Mouse (Mus musculus): Measurements from ENCODE around the gene Myo1d.

The Myo1d gene

GRCm38 (mm10) chr11:80723406-80724047 is 56.3 kb downstream of the Myo1d start:
- no peak for DNase-seq (ENCODE audit: low spot score)

GRCm38 (mm10) chr11:80719014-80719413 is 60.8 kb downstream of the Myo1d start:
- no peak for DNase-seq (ENCODE audit: low spot score)

GRCm38 (mm10) chr11:80718036-80718435 is 61.8 kb downstream of the Myo1d start:
- DNase-seq (ENCODE audit: low spot score), result no peak

- no peak for DNase-seq (ENCODE audit: low spot score)
Measured at GRCm38 (mm10) chr11:80715115-80715514, 64.7 kb downstream of the Myo1d start.

- no peak for DNase-seq (ENCODE audit: low spot score)
Measured at GRCm38 (mm10) chr11:80713705-80714104, 66.1 kb downstream of the Myo1d start.

- DNase-seq (ENCODE audit: low spot score), result no peak
Measured at GRCm38 (mm10) chr11:80712201-80712600, 67.6 kb downstream of the Myo1d start.

GRCm38 (mm10) chr11:80711336-80711735 is 68.5 kb downstream of the Myo1d start:
- no peak for DNase-seq (ENCODE audit: low spot score)

GRCm38 (mm10) chr11:80700611-80701010 is 79.2 kb downstream of the Myo1d start:
- DNase-seq (ENCODE audit: low spot score), result no peak

GRCm38 (mm10) chr11:80698721-80699120 is 81.1 kb downstream of the Myo1d start:
- no peak for DNase-seq (ENCODE audit: low spot score)

- no peak for DNase-seq (ENCODE audit: low spot score)
Measured at GRCm38 (mm10) chr11:80696350-80696749, 83.5 kb downstream of the Myo1d start.

- DNase-seq (ENCODE audit: low spot score), result no peak
Measured at GRCm38 (mm10) chr11:80684603-80685002, 95.2 kb downstream of the Myo1d start.

GRCm38 (mm10) chr11:80682745-80683144 is 97.1 kb downstream of the Myo1d start:
- DNase-seq (ENCODE audit: low spot score), result no peak

GRCm38 (mm10) chr11:80673013-80673412 is 106.8 kb downstream of the Myo1d start:
- no peak for DNase-seq (ENCODE audit: low spot score)

- no peak for DNase-seq (ENCODE audit: low spot score)
Measured at GRCm38 (mm10) chr11:80670391-80670790, 109.4 kb downstream of the Myo1d start.

- DNase-seq (ENCODE audit: low spot score), result no peak
Measured at GRCm38 (mm10) chr11:80669934-80670333, 109.9 kb downstream of the Myo1d start.

- DNase-seq (ENCODE audit: low spot score), result no peak
Measured at GRCm38 (mm10) chr11:80666211-80666610, 113.6 kb downstream of the Myo1d start.

- DNase-seq (ENCODE audit: low spot score), result no peak
Measured at GRCm38 (mm10) chr11:80664261-80664660, 115.6 kb downstream of the Myo1d start.

GRCm38 (mm10) chr11:80645111-80645510 is 134.7 kb downstream of the Myo1d start:
- no peak for DNase-seq (ENCODE audit: low spot score)

- DNase-seq (ENCODE audit: low spot score), result no peak
Measured at GRCm38 (mm10) chr11:80628992-80629865, 150.6 kb downstream of the Myo1d start.

GRCm38 (mm10) chr11:80628581-80628980 is 151.2 kb downstream of the Myo1d start:
- no peak for DNase-seq (ENCODE audit: low spot score)

GRCm38 (mm10) chr11:80623038-80623380 is 156.8 kb downstream of the Myo1d start:
- no peak for DNase-seq (ENCODE audit: low spot score)

- no peak for DNase-seq (ENCODE audit: low spot score)
Measured at GRCm38 (mm10) chr11:80622233-80623037, 157.4 kb downstream of the Myo1d start.
